Mouse (Mus musculus) c-Kit-positive CD71-positive TER-119-positive erythroid progenitor cells, embryonic 14.5 days (primary cell): ENCODE measurements around the gene Myl7.
"Not testable (repeated sequence)": the region's sequence is repeated elsewhere in the genome, so short reads cannot be mapped to it uniquely, and the experiment has no call there.

Experiments used
- DNase-seq: peaks from one replicate; pipeline ENCODE4 v3.0.0-alpha.2; 2013; ENCODE audit warnings: low spot score

Gene Myl7

GRCm38 (mm10) chr11:5903844-5904243, 5.3 kb upstream of the Myl7 start:
- no peak for DNase-seq

GRCm38 (mm10) chr11:5902390-5902789, 3.8 kb upstream of the Myl7 start:
- DNase-seq = no peak

GRCm38 (mm10) chr11:5901950-5902349, 3.4 kb upstream of the Myl7 start:
- no peak for DNase-seq

DNA sequence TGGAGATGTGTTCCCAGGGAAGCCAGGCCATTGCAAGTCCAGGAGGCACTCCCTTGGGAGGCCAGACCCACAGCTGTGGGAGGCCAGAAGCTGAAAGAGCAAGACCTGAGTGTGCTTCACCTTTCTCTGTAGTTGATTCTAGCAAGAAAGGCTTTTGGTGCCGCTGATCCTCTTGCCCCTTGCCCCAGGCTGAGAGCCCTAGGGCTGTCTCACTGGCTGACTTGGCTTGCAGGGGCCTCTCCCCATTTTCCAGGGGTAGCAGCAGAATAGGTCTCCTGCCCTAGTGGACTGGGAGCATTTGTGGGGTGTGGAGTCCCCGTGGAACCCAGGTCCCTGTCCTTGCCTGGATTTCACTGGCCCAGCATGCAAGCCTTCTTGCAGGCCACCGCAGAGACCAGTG, 2.7 kb upstream of the Myl7 start:
- DNase-seq = no peak

DNA sequence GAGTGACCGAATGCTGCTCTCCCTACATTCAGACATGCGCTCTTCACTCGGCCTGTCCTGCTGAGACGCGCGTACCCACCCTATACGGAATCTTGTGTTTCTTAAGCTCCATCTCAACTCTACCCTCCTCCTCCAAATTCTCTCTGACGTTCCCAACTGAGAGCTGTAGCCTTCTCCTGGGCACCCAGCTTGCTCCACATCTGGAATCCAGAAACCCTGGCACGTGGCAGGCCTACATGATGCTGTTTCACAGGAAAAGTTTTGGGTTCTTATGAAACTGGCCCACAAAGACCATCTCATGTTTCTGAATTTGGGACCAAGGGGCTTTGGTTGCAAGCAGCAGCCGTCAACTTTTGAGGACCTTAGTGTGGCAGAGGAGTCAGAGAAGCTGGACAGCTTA, 704 bp upstream of the Myl7 start:
- no peak for DNase-seq

DNA sequence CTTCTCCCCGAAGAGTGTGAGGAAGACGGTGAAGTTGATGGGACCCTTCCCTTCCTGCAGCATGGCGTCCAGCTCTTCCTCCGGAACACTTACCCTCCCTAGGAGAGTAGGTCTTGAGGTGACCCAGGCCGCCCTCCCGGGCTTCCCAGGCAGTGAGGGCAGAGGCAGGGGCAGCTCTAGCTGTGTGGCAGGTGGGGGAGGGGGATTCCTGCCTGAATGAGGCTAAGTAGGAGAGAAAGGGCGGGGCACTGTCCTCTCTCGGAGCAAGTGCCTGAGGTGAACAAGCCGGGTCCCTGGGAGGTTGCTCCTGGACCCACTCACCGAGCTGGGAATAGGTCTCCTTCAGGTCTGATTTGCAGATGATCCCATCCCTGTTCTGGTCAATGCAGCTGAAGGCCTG, 743 bp downstream of the Myl7 start:
- no peak for DNase-seq

DNA sequence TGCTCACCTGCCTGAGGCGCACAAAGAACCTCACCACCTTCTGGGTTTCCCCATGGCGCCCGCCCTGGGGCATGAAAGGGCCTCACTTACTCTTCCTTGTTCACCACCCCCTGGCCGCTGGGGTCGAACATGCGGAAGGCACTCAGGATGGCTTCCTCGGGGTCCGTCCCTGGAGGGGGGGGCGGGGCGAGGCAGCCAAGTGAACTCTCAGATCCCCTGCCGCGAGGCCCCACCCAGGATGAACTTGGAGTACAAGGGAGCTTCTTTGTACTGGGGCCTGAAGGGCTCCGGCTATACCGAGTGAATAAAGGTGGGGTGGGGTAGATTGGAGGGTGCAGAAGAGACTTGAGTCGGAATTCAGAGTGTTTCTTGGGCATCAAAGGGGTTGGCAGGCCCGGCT, 1.4 kb downstream of the Myl7 start:
- no peak for DNase-seq

- no peak for DNase-seq
Observed at GRCm38 (mm10) chr11:5893807-5894206, 4.8 kb downstream of the Myl7 start.

DNA sequence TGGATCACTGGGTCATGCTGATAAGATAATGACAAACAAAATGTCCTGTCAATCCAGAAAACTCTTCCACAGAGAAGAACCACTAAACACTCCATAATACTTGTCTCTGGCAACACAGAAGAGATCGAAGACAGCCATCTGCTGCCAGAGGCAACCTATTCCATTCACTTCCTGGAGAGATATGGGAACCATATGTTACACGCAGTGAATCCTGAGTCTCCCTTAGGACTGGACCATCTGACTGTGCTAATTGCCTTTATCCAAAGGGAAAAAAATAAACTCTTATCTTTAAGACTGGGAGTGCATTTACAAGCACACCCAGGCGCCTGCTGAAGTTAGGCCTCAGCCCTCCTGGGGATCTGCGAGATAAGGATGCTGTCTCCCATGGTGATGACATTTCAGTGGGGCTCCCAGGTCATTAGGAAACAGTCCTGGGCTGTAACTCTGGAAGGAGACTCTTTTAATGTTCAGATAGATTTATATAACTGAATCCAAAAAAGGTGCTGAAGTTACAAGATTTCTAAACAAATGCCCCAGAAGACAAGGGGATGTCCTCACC, 5.7 kb downstream of the Myl7 start:
- DNase-seq = peak; percentile 44

GRCm38 (mm10) chr11:5892151-5892591, 6.4 kb downstream of the Myl7 start:
- DNase-seq = no peak

DNA sequence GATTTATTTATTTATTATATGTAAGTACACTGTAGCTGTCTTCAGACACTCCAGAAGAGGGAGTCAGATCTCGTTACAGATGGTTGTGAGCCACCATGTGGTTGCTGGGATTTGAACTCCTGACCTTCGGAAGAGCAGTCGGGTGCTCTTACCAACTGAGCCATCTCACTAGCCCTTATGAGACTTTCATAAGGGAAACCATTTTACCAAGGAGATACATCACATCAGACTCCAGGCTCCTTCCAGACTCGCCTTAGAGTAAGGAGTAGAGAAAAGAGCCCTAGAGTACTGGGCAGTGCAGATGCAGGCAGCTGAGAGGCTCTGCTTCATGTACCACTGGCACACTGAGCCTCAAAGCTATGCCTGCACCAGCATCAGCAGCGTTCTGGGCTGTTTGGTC, 10.0 kb downstream of the Myl7 start:
- not testable (repeated sequence) for DNase-seq

GRCm38 (mm10) chr11:5887250-5887649, 11.3 kb downstream of the Myl7 start:
- DNase-seq = no peak

GRCm38 (mm10) chr11:5886187-5886586, 12.4 kb downstream of the Myl7 start:
- peak; percentile 56 for DNase-seq

GRCm38 (mm10) chr11:5882518-5882917, 16.1 kb downstream of the Myl7 start:
- no peak for DNase-seq

- DNase-seq = peak; percentile 59
Observed at GRCm38 (mm10) chr11:5879905-5880304, 18.7 kb downstream of the Myl7 start.

GRCm38 (mm10) chr11:5878661-5879060, 19.9 kb downstream of the Myl7 start:
- no peak for DNase-seq

DNA sequence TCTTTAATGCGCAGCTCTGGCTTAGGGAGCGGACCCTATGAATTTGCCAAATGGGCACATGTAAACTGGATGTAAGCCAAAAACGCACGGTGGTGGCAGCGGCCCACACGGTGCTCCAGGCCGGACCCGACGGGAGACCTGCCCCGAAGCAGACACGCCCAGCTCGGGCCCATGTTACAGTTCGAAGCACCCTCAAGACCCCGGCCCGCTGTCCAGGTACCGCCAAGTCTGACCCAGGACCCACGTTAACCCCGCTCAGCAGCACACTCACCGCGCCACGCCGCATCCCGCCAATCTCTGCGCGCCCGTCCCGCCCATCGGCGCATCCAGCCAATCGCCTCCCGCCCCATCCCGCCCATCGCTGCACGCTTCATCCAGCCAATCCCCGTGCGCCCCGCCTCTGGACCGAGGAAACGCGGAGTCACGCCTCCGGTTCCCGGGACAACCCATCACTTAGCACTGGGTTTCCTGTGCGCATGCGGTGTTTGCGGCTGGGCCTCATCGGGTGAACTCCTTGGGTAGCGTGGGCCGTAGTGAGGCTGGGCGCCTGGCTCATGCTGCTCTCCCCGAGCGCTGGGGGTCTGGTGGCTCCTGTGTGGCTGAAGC, 20.6 kb downstream of the Myl7 start, which contains the start of gene Pold2:
Gene Pold2, minus strand, starts transcription at position 372 of the 606 bp plus-strand sequence.
- DNase-seq = peak; percentile 98

GRCm38 (mm10) chr11:5877421-5877820, 21.2 kb downstream of the Myl7 start:
- DNase-seq = no peak

GRCm38 (mm10) chr11:5873192-5873591, 25.4 kb downstream of the Myl7 start:
- no peak for DNase-seq

DNA sequence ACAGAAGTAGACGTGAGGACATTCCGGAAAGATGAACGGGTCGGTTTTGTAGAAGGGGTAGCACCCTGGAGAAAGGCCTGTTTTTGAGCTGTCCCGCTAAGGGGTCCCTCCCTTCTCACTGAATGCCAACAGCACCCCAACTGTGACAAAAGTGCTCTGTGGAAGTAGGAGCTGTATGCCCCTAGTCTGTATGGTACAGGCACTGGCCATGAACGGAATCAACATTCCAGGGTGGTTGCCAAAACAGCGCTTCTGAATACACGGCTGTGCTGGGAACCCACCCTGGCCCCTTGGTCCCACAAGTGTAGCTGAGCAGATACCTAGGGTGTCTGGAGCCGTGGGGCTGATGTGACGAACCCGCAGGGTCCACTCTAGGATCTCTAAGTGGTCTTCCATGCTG, 25.9 kb downstream of the Myl7 start:
- DNase-seq = no peak

DNA sequence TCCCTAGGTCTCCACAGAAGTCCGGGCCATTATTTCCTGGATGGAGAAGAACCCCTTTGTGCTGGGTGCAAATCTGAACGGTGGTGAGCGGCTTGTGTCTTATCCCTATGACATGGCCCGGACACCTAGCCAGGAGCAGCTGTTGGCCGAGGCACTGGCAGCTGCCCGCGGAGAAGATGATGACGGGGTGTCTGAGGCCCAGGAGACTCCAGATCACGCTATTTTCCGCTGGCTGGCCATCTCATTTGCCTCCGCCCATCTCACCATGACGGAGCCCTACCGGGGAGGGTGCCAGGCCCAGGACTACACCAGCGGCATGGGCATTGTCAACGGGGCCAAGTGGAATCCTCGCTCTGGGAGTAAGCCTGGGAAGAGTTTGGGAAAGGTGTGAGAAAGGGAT, 28.5 kb downstream of the Myl7 start:
- DNase-seq = no peak

- no peak for DNase-seq
Observed at GRCm38 (mm10) chr11:5869331-5869730, 29.3 kb downstream of the Myl7 start.

GRCm38 (mm10) chr11:5868324-5868723, 30.3 kb downstream of the Myl7 start:
- DNase-seq = no peak

GRCm38 (mm10) chr11:5867196-5867595, 31.4 kb downstream of the Myl7 start:
- DNase-seq = no peak
